Mouse (Mus musculus) lung, embryonic 16.5 days (tissue): Measurements from ENCODE around the gene Agap2. TPM values are rescaled to one million over a fixed set of nuclear protein-coding genes. Genes with fewer than 3 reads are reported as not detected.
"Not testable (repeated sequence)": the region's sequence is repeated elsewhere in the genome, so short reads cannot be mapped to it uniquely, and the experiment has no call there.

Source experiments
- ATAC-seq: fragments of 200-750 bp; cut with Nextera tagmentation; 2 replicates; pipeline ENCODE4 v1.8.0; 2017; ENCODE audit warnings: low read depth, mild to moderate bottlenecking, moderate library complexity
- H3K27ac ChIP-seq: fragments of 300-500 bp; sonication (generic); 2 replicates; pipeline ENCODE4 v1.5.1; 2014; ENCODE audit warnings: mild to moderate bottlenecking, control low read depth, low read length
- H3K27me3 ChIP-seq: fragments of 300-500 bp; sonication (generic); 2 replicates; pipeline ENCODE4 v1.6.1; 2014; ENCODE audit warnings: low read depth, low read length, mixed read lengths; ENCODE audit not compliant: control insufficient read depth, insufficient read depth
- H3K36me3 ChIP-seq: fragments of 300-500 bp; sonication (generic); 2 replicates; pipeline ENCODE4 v1.6.1; 2014; ENCODE audit warnings: low read length; ENCODE audit not compliant: control insufficient read depth, insufficient read depth
- H3K4me1 ChIP-seq: fragments of 300-500 bp; sonication (generic); replicated peaks from 2 replicates; pipeline ENCODE4 v1.6.1; 2014; ENCODE audit warnings: low read length, mixed read lengths; ENCODE audit not compliant: control insufficient read depth, insufficient read depth
- H3K4me2 ChIP-seq: fragments of 300-500 bp; sonication (generic); 2 replicates; pipeline ENCODE4 v1.6.1; 2014; ENCODE audit warnings: low read depth, low read length, control low read depth
- H3K4me3 ChIP-seq: fragments of 300-500 bp; sonication (generic); 2 replicates; pipeline ENCODE4 v1.5.1; 2014; ENCODE audit warnings: mild to moderate bottlenecking, low read length, control low read depth
- H3K9ac ChIP-seq: fragments of 300-500 bp; sonication (generic); 2 replicates; pipeline ENCODE4 v1.6.1; 2014; ENCODE audit warnings: low read length, control low read depth
- H3K9me3 ChIP-seq: fragments of 300-500 bp; sonication (generic); 2 replicates; pipeline ENCODE4 v1.6.1; 2016; ENCODE audit warnings: low read length; ENCODE audit not compliant: control insufficient read depth
- WGBS: fragments of 180-500 bp; shearing (Covaris S2); extraction: QIAGEN DNeasy Blood & Tissue Kit; methylation state at CpG from one replicate; pipeline ENCODE4 v1.1.7; 2014; 5-methylcytosine and 5-hydroxymethylcytosine counted together
- polyA plus RNA-seq: library from polyadenylated mRNA; unstranded; fragments of >200 nt; fragmentation: Nextera tagmentation; extraction: Ambion mirVana; gene quantifications from 2 replicates; pipeline ENCODE4 v1.2.1, GENCODE M21; 2015

The Agap2 gene
- polyA plus RNA-seq, 1 experiment from 2014 or later, result 0.04 TPM

DNA sequence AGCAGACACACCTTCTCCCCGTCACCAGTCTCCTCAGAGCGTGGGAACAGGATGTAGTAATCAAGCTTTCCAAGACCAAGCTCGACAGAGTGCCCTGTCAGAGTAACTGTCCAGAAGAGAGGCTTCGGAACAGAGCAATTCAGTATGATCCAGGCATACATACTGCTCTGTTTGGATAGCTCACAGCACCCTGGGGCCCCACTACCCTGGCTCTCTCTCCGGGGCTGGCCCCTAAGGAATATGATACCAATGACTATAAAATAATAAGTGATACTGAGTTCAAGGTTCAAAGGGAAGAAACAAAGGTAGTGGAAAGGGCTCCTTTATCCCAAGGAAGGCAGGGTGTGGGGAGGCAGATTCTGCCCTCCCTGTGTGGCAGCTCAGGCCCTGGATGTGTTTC, 57.4 kb downstream of the Agap2 start:
- H3K9ac ChIP-seq, result no peak overlapping the region
- WGBS, result 52% methylated on average over 5 of the region's 5 CpGs
- no peak for ATAC-seq

DNA sequence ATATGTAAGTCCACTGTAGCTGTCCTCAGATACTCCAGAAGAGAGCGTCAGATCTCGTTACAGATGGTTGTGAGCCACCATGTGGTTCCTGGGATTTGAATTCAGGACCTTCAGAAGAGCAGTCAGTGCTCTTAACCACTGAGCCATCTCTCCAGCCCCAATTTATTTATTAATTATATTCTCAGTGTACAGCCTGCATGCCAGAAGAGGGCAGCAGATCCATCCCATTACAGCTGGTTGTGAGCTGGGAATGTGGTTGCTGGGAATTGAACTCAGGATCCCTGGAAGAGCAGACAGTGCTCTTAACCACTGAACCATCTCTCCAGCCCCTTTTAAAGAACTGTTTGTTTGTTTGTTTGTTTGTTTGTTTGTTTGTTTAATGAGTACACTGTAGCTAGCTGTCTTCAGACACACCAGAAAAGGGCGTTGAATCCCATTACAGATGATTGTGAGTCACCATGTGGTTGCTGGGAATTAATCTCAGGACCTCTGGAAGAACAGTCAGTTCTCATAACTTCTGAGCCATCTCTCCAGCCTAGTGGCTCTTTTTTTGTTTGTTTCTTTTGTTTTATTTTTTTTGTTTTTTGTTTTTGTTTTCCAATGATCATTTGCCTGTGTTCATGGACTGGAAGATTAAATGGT, 59.4 kb downstream of the Agap2 start:
- not testable (repeated sequence) for H3K9ac ChIP-seq, H3K27ac ChIP-seq, H3K27me3 ChIP-seq, H3K4me1 ChIP-seq, H3K4me3 ChIP-seq, H3K4me2 ChIP-seq, H3K9me3 ChIP-seq, H3K36me3 ChIP-seq, ATAC-seq
- 57% methylated on average over 3 of the region's 3 CpGs for WGBS

More for the DNA sequence above, 57.4 kb downstream of the Agap2 start:
- no peaks in the 10 kb centered on the region; the same call in 1 of the 2 replicates for H3K27me3 ChIP-seq
- no peak overlapping the region for H3K4me2 ChIP-seq
- no peak overlapping the region for H3K27ac ChIP-seq
- H3K4me3 ChIP-seq, result no peak overlapping the region
- no peaks in the 10 kb centered on the region for H3K4me1 ChIP-seq
- no peaks in the 10 kb centered on the region for H3K36me3 ChIP-seq
- H3K9me3 ChIP-seq, result no peaks in the 10 kb centered on the region

- H3K36me3 ChIP-seq, result no peaks in the 10 kb centered on the region
- H3K27ac ChIP-seq, result no peak overlapping the region
- H3K4me3 ChIP-seq, result no peak overlapping the region
- no peak overlapping the region for H3K4me2 ChIP-seq
- no peaks in the 10 kb centered on the region for H3K4me1 ChIP-seq
- WGBS, result 29% methylated on average over 8 of the region's 8 CpGs
- no peak overlapping the region for H3K9ac ChIP-seq
- no peak for ATAC-seq
- H3K27me3 ChIP-seq, result no peaks in the 10 kb centered on the region; the same call in 1 of the 2 replicates
- H3K9me3 ChIP-seq, result no peaks in the 10 kb centered on the region
Observed at GRCm38 (mm10) chr10:127135118-127135836, 60.2 kb downstream of the Agap2 start.

- 61% methylated on average over 4 of the region's 4 CpGs for WGBS
- no peaks in the 10 kb centered on the region for H3K4me1 ChIP-seq
Observed at GRCm38 (mm10) chr10:127136510-127136909, 61.4 kb downstream of the Agap2 start.

GRCm38 (mm10) chr10:127137896-127138295, 62.8 kb downstream of the Agap2 start:
- Histone ChIP-seq H3K9ac (no peak overlapping the region), H3K36me3 (no peaks in the 10 kb centered on the region), H3K27ac (no peak overlapping the region), H3K9me3 (no peaks in the 10 kb centered on the region), H3K4me2 (no peak overlapping the region), H3K4me3 (no peak overlapping the region), H3K27me3 (no peaks in the 10 kb centered on the region), H3K4me1 (no peaks in the 10 kb centered on the region)
- 68% methylated on average over 3 of the region's 3 CpGs for WGBS
- ATAC-seq, result no peak

More at GRCm38 (mm10) chr10:127136510-127136909, 61.4 kb downstream of the Agap2 start:
- Histone ChIP-seq H3K36me3 (no peaks in the 10 kb centered on the region), H3K4me2 (no peak overlapping the region), H3K27me3 (no peaks in the 10 kb centered on the region; the same call in 1 of the 2 replicates), H3K4me3 (no peak overlapping the region), H3K9me3 (no peaks in the 10 kb centered on the region), H3K27ac (no peak overlapping the region), H3K9ac (no peak overlapping the region)
- no peak for ATAC-seq

DNA sequence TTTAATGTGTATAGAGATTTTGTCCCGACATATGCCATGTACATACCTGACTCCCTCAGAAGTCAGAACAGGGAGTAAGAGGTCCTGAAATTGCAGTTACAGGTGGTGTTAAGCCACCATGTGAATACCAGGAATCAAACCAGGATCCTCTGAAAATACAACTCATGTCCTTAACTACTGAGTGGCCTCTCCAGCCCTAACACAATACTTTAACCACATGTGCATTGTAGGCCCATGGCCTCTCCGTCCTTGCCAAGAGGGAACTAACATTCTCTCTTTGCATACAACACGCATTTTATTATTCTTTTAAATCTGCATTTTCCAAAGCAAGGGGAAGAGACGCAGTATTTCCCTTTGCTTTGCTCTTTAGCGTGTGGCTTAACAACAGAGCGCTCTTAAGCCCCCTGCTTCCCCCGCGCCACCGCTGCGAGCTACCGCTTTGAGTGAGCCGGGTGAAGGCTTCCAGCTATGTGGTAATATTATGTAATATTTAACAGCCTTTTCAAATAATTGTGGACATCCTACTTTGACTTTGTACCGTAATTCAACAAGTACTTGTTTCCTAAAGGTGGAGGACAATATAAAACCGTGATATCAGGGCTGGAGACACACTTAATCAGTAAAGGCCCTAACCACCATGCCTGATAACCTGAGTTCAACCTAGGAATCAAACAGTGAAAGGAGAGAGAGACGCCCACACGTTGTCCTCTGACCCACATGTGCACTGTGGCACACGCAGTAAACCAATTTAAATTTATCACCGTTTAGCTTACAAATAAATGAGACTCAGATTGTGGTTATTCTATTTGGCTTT, 63.5 kb downstream of the Agap2 start:
- no peaks in the 10 kb centered on the region for H3K4me1 ChIP-seq
- no peak overlapping the region for H3K9ac ChIP-seq
- H3K27ac ChIP-seq, result no peak overlapping the region
- no peak overlapping the region for H3K4me2 ChIP-seq
- no peak for ATAC-seq
- no peaks in the 10 kb centered on the region for H3K27me3 ChIP-seq
- no peaks in the 10 kb centered on the region for H3K36me3 ChIP-seq
- H3K9me3 ChIP-seq, result no peaks in the 10 kb centered on the region
- no peak overlapping the region for H3K4me3 ChIP-seq
- 70% methylated on average over 18 of the region's 18 CpGs for WGBS

GRCm38 (mm10) chr10:127140971-127141370, 65.9 kb downstream of the Agap2 start:
- Histone ChIP-seq H3K4me2 (no peak overlapping the region), H3K9me3 (no peaks in the 10 kb centered on the region), H3K4me3 (no peak overlapping the region), H3K9ac (no peak overlapping the region), H3K4me1 (no peaks in the 10 kb centered on the region), H3K36me3 (no peaks in the 10 kb centered on the region), H3K27ac (no peak overlapping the region), H3K27me3 (no peaks in the 10 kb centered on the region)
- 64% methylated on average over 11 of the region's 11 CpGs for WGBS
- no peak for ATAC-seq

GRCm38 (mm10) chr10:127141500-127141899, 66.4 kb downstream of the Agap2 start:
- Histone ChIP-seq H3K27ac (no peak overlapping the region), H3K4me2 (no peak overlapping the region), H3K27me3 (no peaks in the 10 kb centered on the region), H3K36me3 (no peaks in the 10 kb centered on the region), H3K9me3 (no peaks in the 10 kb centered on the region), H3K4me3 (no peak overlapping the region), H3K4me1 (no peaks in the 10 kb centered on the region), H3K9ac (no peak overlapping the region)
- 44% methylated on average over 8 of the region's 8 CpGs for WGBS
- no peak for ATAC-seq
